Mouse (Mus musculus): Measurements from ENCODE around the gene Tshz2.

The Tshz2 gene

DNA sequence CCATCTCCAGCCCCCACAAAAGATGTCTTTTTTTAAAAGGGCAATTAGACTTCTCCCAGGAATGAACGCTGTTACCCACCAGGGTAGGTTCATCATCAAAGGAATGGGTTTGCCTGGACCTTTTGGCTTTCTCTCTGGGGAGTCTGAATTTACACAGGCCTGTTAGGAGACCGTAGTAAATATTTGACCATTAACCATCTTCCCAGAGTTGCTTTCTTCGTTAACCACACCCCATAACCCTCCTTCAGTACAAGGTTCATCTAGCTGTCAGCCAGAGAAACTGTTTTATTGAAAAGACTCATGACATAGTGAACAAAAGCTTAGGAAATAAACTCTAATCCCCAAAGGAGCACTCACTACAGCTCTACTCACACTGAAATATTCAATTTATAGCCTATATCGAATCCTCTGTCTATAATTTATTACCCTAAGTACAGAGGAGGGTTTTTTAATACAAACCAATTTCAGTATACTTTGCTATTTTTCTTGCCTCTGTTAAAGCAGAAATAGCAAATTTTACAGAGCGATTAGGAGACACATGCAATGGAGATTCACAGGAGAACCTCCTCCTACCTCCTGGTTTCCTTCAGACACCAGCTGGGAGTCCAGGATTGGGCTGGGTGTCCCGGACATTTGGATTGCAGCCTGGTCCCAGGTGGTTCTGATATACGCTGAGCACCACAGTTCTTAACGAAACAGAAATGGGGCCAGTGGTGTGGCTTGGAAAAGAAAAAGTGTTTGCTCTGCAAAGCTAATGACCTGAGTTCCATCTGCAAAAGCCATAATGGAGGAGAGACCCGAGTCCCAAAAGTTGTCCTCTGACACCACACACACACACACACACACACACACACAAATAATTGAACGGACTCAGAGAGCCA is 459.0 kb downstream of the Tshz2 start:
- DNase-seq (ENCODE audit: low read depth in 1 of 2, low spot score in 2 of 2), result no peak

DNA sequence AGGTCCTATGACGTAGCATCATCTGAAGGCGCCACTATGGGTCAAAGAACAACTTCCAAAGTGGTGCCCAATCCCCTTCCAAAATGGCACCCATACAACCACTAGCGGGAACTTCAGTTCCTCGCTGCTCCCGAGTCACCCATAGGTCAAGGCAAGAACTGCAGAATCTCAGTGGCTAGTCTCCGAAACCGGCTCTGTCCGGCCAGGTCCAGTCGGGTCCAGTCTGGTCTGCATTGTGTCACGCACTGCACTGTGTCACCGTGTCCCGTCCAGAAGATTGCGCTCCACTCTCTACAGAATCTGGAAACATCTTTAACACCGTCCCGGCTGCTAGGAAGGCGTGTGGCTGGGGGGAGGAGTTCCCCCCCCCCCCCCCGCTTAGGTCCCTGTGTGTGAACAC is 461.4 kb downstream of the Tshz2 start:
- no peak for DNase-seq (ENCODE audit: low read depth in 1 of 2, low spot score in 2 of 2)

DNA sequence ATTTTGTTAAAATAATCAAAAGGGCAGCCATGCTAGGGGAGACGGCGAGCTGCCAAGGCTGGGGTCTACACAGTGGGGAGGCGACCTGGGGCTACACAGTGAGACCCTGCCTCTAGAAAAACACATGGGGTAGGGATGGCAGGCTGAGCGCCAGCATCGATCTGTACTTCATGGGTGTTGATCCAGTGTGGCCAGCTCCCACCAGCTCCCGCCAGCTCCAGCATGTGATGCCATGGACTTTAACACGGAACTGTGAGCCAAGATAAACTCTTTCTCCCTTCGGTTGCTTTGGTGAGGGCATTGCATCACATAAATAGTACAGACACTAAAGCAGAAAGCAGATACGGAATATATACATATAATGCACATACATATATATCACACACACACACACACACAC is 462.1 kb downstream of the Tshz2 start:
- DNase-seq (ENCODE audit: low read depth in 1 of 2, low spot score in 2 of 2), result no peak

DNA sequence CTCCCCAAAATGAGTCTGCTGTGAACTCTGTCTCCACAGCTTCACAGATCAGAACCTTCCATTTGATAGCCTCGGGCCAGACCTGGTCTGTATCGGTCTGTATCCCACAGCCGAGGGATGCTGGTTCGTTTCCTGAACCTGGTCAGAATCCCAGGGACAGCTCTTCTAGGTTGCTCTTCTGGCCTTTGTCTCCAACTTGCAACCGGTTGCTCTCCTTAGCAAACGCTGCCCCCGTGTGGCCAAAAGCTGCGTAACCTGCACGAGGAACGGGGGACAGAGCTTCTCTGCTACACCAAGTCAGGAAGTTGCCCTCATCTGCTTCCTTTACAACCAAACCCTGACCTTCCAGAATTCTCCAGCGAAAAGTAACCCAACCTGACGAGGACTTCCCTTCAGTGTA is 468.3 kb downstream of the Tshz2 start:
- peak; percentile 55 to 77 for DNase-seq (ENCODE audit: low read depth in 1 of 2, low spot score in 2 of 2)

DNA sequence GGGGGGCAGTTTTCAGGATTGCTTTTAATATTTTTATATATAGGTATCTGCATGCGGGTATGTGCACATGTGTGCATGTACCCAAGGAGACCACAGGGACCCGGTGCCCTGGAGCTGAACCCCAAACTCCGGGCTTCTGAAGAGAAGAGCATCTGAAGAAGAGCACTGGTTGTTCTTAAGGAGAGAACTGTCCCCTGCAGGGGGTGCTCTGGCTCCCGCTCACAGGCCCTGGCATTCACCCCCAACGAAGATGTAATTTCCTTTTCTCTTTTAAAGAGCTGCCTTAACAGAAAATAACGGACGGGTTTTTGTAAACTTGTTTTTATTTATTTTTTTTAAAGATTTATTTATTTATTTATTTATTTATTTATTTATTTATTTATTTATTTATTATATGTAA is 469.1 kb downstream of the Tshz2 start:
- no peak for DNase-seq (ENCODE audit: low read depth in 1 of 2, low spot score in 2 of 2)

DNA sequence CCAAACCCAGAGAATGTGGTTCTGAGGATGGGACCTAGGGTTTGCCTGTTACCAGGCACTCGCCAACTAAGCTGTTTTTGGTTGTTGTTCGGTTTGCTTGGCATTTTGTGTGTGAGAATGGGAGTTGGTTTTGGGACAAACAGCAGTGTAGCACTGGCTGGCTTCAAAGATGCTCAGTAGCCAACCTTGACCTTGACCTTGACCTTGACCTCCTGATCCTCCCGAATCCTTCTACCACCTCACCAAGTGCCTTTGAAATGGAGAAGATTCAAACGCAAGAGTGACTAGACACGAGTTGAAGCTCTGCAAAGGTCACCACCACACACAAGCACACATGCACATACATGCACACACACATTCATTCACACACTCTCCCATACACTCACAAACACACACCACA is 470.5 kb downstream of the Tshz2 start:
- no peak for DNase-seq (ENCODE audit: low read depth in 1 of 2, low spot score in 2 of 2)

DNA sequence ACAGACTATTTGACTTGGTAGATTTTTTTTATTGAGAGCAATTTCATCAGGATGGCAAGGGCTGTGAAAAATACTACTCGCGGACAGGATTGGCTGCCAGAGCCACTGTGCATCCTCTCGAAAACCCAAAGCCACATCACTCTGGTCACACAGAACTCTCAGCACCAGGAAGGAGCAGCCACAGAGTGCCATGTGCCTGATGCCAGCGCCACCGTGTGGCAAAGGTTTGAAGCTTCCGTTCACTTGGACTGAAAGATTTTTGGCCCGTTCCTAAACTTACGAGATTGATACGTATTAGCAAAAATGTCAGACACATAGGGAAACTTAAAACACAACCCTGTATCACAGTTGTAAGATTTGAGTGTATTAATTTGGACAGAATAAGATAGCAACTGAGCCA is 471.0 kb downstream of the Tshz2 start:
- DNase-seq (ENCODE audit: low read depth in 1 of 2, low spot score in 2 of 2), result no peak

DNA sequence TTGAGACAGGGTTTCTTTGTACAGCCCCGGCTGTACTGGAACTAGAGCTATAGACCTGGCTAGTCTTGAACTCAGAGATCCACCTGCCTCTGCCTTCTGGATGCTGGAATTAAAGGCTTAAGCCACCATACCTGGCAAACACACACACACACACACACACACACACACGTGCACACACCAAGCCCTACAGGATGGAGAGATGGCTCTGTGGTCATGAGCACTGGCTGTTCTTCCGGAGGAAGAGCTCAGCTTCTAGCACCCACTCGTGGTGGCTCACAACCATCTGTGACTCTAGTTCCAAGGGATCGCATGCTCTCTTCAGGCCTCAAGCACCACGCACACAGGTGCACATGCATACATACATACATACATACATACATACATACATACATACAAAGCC is 471.6 kb downstream of the Tshz2 start:
- DNase-seq (ENCODE audit: low read depth in 1 of 2, low spot score in 2 of 2), result no peak

DNA sequence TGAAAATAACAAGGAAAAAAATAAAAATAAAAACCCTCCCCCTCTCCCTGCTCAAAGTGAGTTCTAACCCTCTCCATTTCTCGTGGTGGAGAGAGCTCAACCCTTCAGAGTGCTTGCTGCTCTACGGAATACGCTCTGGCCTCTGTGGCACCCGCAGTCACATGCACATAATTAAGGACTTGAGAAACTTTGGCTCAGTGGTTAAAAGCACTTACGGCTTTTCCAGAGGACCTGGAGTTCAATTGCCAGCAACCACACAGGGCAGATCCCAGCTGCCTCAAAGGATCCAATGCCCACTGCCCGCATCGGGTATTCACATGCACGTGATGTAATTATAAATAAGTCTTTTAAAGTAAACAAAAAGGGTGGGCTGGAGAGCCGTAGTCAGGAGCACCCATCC is 473.2 kb downstream of the Tshz2 start:
- DNase-seq (ENCODE audit: low read depth in 1 of 2, low spot score in 2 of 2), result no peak

DNA sequence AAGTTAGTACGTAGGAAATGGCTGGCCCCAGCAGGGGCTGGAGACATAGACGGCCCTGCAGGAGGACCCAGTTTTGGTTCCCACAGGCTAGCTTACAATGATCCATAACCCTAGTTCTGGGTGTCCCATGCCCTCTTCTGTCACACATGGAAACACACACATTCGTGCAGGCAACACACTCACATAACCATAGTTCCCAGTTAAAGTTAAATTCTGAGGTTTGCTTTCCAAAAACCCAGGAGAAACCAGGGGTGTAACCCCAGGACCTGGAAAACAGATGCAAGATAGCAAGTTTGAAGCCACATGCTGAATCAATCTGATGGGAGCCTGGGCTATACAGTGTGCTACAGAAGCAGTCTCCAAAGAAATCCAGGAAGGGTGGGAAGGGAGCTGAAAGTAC is 475.0 kb downstream of the Tshz2 start:
- no peak for DNase-seq (ENCODE audit: low read depth in 1 of 2, low spot score in 2 of 2)

DNA sequence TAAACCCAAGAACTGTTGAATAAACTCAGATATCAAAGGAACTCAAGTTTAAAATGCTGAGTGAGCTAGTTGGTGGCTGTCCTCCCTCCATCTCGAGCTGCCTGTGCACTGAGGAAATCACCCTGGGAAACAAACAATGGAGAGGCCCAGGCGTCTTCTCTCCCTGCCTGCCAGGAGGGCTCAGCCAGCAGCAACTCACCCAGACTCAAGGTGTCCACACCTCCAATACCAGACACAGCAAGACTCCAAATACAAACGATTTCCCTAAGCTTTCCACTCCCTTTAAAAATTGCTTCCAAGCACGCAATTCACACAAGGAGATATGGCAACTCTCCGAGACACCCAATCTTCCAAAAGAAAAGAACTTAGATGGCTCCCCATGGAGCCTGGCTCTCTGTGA is 476.7 kb downstream of the Tshz2 start:
- DNase-seq (ENCODE audit: low read depth in 1 of 2, low spot score in 2 of 2), result no peak

DNA sequence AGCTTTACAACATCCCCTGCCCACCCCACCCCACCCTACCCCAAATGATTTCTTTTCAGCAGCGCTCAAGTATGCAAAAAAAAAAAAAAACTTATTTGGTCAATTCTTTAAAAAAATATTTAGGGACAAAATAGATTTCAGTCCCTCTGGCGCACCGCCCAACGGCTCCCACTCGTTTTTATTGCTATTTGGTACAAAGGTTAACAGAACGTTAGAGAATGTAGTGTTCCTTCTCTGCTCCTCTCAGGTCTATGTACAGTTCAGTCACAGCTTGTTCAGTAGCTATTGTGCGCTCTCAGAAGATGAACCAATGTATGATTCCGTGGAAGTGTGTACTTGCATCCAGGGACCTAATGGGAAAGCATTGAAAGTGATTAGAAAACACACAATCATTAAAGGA is 477.5 kb downstream of the Tshz2 start:
- DNase-seq (ENCODE audit: low read depth in 1 of 2, low spot score in 2 of 2), result no peak

DNA sequence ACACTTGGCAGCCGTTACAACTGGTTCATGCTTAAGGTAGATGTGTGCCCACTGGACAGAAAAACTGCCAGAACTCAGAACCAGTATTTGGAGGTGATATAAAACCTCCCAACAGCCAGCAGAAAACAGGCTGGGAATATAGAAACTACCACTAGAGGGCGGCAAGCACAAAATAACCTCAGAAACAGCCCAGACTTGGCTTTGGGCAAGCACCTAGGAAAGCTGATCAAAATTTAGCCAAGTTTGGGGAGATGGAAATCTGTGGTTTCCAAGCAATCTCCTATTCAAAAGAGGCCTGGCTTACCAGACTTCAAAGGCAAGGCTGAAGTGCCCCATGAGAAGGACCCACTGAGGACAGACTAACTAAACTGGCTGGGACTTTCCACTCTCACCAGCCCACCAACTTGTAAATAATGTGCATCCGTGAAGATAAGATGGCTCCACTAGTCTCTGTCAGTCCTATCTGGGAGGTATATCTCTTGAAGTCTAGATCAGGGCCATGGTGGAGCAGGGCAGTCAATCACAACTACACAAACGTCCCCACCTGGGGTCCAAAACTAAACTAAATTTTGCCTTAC is 484.0 kb downstream of the Tshz2 start:
- peak in 1 of 2 experiments; percentile 45 for DNase-seq (ENCODE audit: low read depth in 1 of 2, low spot score in 2 of 2)

DNA sequence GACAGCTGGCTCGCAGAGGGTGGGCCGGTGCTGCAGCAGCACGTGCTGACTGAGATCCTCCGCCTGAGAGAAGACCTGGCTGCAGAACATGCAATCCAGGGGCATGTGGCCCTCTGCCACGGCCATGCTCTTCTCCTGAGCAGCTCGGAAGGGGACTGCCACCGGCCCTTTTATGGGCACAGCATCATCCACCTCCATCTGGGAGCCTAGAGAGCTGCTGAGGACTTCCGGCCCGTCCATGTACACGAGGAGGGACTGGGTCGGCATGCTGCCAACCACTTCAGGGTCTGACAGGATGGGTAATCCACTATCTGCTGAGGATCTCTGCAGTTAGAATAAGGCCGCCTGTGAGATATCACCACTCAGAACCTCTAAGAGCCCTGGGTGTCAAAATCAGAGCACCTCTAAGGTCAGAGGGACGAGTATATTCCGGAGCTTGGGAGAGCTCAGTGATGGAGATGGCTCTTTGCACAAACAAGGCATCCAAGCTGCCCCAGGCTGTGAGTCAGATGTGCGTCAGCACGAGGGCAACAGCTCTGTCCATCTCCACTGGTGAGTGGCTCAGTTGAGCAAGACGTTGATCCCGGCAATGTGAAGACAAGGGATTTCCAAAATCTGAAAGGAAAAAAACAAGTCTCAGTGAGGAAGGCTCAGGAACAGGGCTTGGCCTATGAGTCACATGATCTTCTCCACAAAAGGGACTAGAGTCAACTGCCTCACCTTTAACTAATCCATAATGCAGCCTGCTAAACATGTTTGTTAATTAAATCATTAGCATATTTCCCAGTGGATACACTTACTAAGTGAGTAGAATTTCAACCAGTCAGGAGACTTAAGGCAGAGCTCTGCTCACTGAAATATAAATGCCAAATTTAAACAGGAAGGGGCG is 487.6 kb downstream of the Tshz2 start:
- DNase-seq (ENCODE audit: low read depth in 1 of 2, low spot score in 2 of 2), result no peak

All from monocyte, adult 2 months (primary cell).